Mouse (Mus musculus): ENCODE measurements around the gene Gna15. TPM values are rescaled to one million over a fixed set of nuclear protein-coding genes. Genes with fewer than 3 reads are reported as not detected.

Gene Gna15
- total and polyA plus RNA-seq, 3 experiments: 23.0 to 142 (median 33.0) TPM

GRCm38 (mm10) chr10:81519978-81520365, 4.1 kb downstream of the Gna15 start:
- TF ChIP-seq SMC3 (IDR thresholded peaks at IDR 0.05; ENCODE audit: low read depth, low read length) (no peak), ETS1 (IDR thresholded peaks at IDR 0.05; ENCODE audit: low read depth, low read length) (no peak), POLR2A (IDR thresholded peaks at IDR 0.05; ENCODE audit: control insufficient read depth in 1 of 2, insufficient read depth in 1 of 2, low read depth in 1 of 2, low read length in 2 of 2, poor library complexity in 1 of 2) (no peak), HCFC1 (IDR thresholded peaks at IDR 0.05; ENCODE audit: low read depth, low read length) (no peak), TAL1 (IDR thresholded peaks at IDR 0.05; ENCODE audit: low read length) (no peak), GABPA (IDR thresholded peaks at IDR 0.05; ENCODE audit: low read depth, low read length) (no peak), ZNF384 (IDR thresholded peaks at IDR 0.05; ENCODE audit: low read depth, low read length) (no peak), EP300 (IDR thresholded peaks at IDR 0.05; ENCODE audit: low read depth in 1 of 2, low read length in 2 of 2) (no peak), GATA1 (IDR thresholded peaks at IDR 0.05; ENCODE audit: low read depth, low read length) (no peak)
- no peaks in the 10 kb centered on the region for H3K9me3 ChIP-seq (replicated peaks; ENCODE audit: insufficient read depth, low read length)
- peaks cover 0 to 27% of the 10 kb centered on the region in 2 experiments; a peak in 2 of 4 replicates for H3K36me3 ChIP-seq (ENCODE audit: control insufficient read depth in 1 of 2, insufficient read depth in 2 of 2, low read length in 2 of 2)
- peaks cover 10 to 41% of the 10 kb centered on the region in 2 experiments for H3K4me1 ChIP-seq (ENCODE audit: control insufficient read depth in 1 of 2, insufficient read depth in 2 of 2, low read length in 2 of 2)
- H3K79me2 ChIP-seq (ENCODE audit: control insufficient read depth, insufficient read depth, low read length, poor library complexity): peaks cover 11% of the 10 kb centered on the region
- no peak overlapping the region for H3K9ac ChIP-seq (ENCODE audit: control insufficient read depth, low read depth, low read length, poor library complexity, severe bottlenecking)
- H3K4me3 ChIP-seq (ENCODE audit: control insufficient read depth in 1 of 2, insufficient read depth in 1 of 2, low read depth in 2 of 2, low read length in 2 of 2): no peak overlapping the region
- peak overlapping the region; percentile 67 for H3K27ac ChIP-seq (ENCODE audit: control insufficient read depth, low read depth, low read length)
- H3K27me3 ChIP-seq (ENCODE audit: control insufficient read depth in 1 of 2, insufficient read depth in 2 of 2, low read length in 2 of 2): no peaks in the 10 kb centered on the region
- DNase-seq (ENCODE audit: low read depth, low spot score): no peak

- DNase-seq (ENCODE audit: low read depth, low spot score): peak; percentile 76
- Histone ChIP-seq H3K36me3 (ENCODE audit: control insufficient read depth in 1 of 2, insufficient read depth in 2 of 2, low read length in 2 of 2) (peaks cover 0 to 27% of the 10 kb centered on the region in 2 experiments; a peak in 2 of 4 replicates), H3K9ac (ENCODE audit: control insufficient read depth, low read depth, low read length, poor library complexity, severe bottlenecking) (no peak overlapping the region; the same call in 1 of the 2 replicates), H3K79me2 (ENCODE audit: control insufficient read depth, insufficient read depth, low read length, poor library complexity) (peaks cover 11% of the 10 kb centered on the region), H3K27ac (ENCODE audit: control insufficient read depth, low read depth, low read length) (peak overlapping the region; percentile 67), H3K9me3 (replicated peaks; ENCODE audit: insufficient read depth, low read length) (no peaks in the 10 kb centered on the region), H3K27me3 (ENCODE audit: control insufficient read depth in 1 of 2, insufficient read depth in 2 of 2, low read length in 2 of 2) (no peaks in the 10 kb centered on the region), H3K4me3 (ENCODE audit: control insufficient read depth in 1 of 2, insufficient read depth in 1 of 2, low read depth in 2 of 2, low read length in 2 of 2) (no peak overlapping the region), H3K4me1 (ENCODE audit: control insufficient read depth in 1 of 2, insufficient read depth in 2 of 2, low read length in 2 of 2) (peaks cover 10 to 37% of the 10 kb centered on the region in 2 experiments)
- TF ChIP-seq E2F4 (IDR thresholded peaks at IDR 0.05; ENCODE audit: borderline replicate concordance, low read depth, low read length) (no peak), MYB (IDR thresholded peaks at IDR 0.05; ENCODE audit: low read depth, low read length) (peak; percentile 81), TBP (IDR thresholded peaks at IDR 0.05; ENCODE audit: low read depth, low read length) (no peak), NRF1 (IDR thresholded peaks at IDR 0.05; ENCODE audit: insufficient read depth, low read depth, low read length, poor library complexity, severe bottlenecking) (no peak), RAD21 (IDR thresholded peaks at IDR 0.05; ENCODE audit: low read depth, low read length) (no peak), MAFK (IDR thresholded peaks at IDR 0.05; ENCODE audit: borderline replicate concordance, low read depth, low read length) (no peak), ZMIZ1 (IDR thresholded peaks at IDR 0.05; ENCODE audit: low read depth, low read length) (no peak), TCF12 (IDR thresholded peaks at IDR 0.05; ENCODE audit: low read depth, low read length) (peak; percentile 79), POLR2AphosphoS5 (IDR thresholded peaks at IDR 0.05; ENCODE audit: borderline replicate concordance, low read depth, low read length) (no peak), GABPA (IDR thresholded peaks at IDR 0.05; ENCODE audit: low read depth, low read length) (no peak), POLR2AphosphoS2 (IDR thresholded peaks at IDR 0.05; ENCODE audit: low read length) (no peak), JUND (IDR thresholded peaks at IDR 0.05; ENCODE audit: low read depth, low read length) (no peak), KAT2A (conservative IDR thresholded peaks at IDR 0.05; ENCODE audit: low read depth, low read length) (no peak), ZNF384 (IDR thresholded peaks at IDR 0.05; ENCODE audit: low read depth, low read length) (no peak), CTCF (IDR thresholded peaks at IDR 0.05 in 2 of 3, conservative IDR thresholded peaks at IDR 0.05 in 1 of 3; ENCODE audit: control insufficient read depth in 1 of 3, insufficient read depth in 1 of 3, low read depth in 2 of 3, low read length in 3 of 3, poor library complexity in 1 of 3, severe bottlenecking in 1 of 3) (no peak), BHLHE40 (IDR thresholded peaks at IDR 0.05; ENCODE audit: borderline replicate concordance, low read depth, low read length) (no peak), SIN3A (IDR thresholded peaks at IDR 0.05; ENCODE audit: low read length) (peak; percentile 28), HCFC1 (IDR thresholded peaks at IDR 0.05; ENCODE audit: low read depth, low read length) (no peak), ELF1 (IDR thresholded peaks at IDR 0.05; ENCODE audit: low read depth, low read length) (no peak; the same call in 1 of the 2 replicates), GATA1 (IDR thresholded peaks at IDR 0.05; ENCODE audit: low read depth, low read length) (peak; percentile 77), POLR2A (IDR thresholded peaks at IDR 0.05; ENCODE audit: control insufficient read depth in 1 of 2, insufficient read depth in 1 of 2, low read depth in 1 of 2, low read length in 2 of 2, poor library complexity in 1 of 2) (no peak), MYC (IDR thresholded peaks at IDR 0.05; ENCODE audit: low read depth, low read length) (no peak; the same call in 1 of the 2 replicates), USF1 (IDR thresholded peaks at IDR 0.05; ENCODE audit: low read depth, low read length) (no peak), ZC3H11A (IDR thresholded peaks at IDR 0.05; ENCODE audit: low read depth, low read length) (no peak), TAL1 (IDR thresholded peaks at IDR 0.05; ENCODE audit: low read length) (peak; percentile 79), RCOR1 (IDR thresholded peaks at IDR 0.05; ENCODE audit: low read depth, low read length) (peak; percentile 59), SMC3 (IDR thresholded peaks at IDR 0.05; ENCODE audit: low read depth, low read length) (no peak)
Observed at GRCm38 (mm10) chr10:81519227-81519977, 4.6 kb downstream of the Gna15 start.

Measured in MEL (cell line).